Mouse (Mus musculus) midbrain, embryonic 13.5 days (tissue): ENCODE results near the gene Nacc2. TPM values are rescaled to one million over a fixed set of nuclear protein-coding genes. Genes with fewer than 3 reads are reported as not detected.

Source experiments
- ATAC-seq: fragments of 200-750 bp; cut with Nextera tagmentation; 2 replicates; pipeline ENCODE4 v1.8.0; 2017; ENCODE audit warnings: mild to moderate bottlenecking, moderate TSS enrichment, moderate library complexity
- H3K27ac ChIP-seq: fragments of 300-500 bp; sonication (generic); 2 replicates; pipeline ENCODE4 v1.5.1; 2015; ENCODE audit warnings: inconsistent platforms, mild to moderate bottlenecking, moderate library complexity
- H3K27me3 ChIP-seq: fragments of 300-500 bp; sonication (generic); 2 replicates; pipeline ENCODE4 v1.6.1; 2015; ENCODE audit warnings: mild to moderate bottlenecking, inconsistent platforms
- H3K36me3 ChIP-seq: fragments of 300-500 bp; sonication (generic); 2 replicates; pipeline ENCODE4 v1.6.1; 2015; ENCODE audit warnings: mild to moderate bottlenecking, inconsistent platforms
- H3K4me1 ChIP-seq: fragments of 300-500 bp; sonication (generic); replicated peaks from 2 replicates; pipeline ENCODE4 v1.6.1; 2015; ENCODE audit warnings: inconsistent platforms
- H3K4me2 ChIP-seq: fragments of 300-500 bp; sonication (generic); replicated peaks from 2 replicates; pipeline ENCODE4 v1.6.1; 2015; ENCODE audit warnings: moderate library complexity, mild to moderate bottlenecking, inconsistent platforms
- H3K4me3 ChIP-seq: fragments of 300-500 bp; sonication (generic); replicated peaks from 2 replicates; pipeline ENCODE4 v1.5.1; 2015; ENCODE audit warnings: mild to moderate bottlenecking, inconsistent platforms
- H3K9ac ChIP-seq: fragments of 300-500 bp; sonication (generic); replicated peaks from 2 replicates; pipeline ENCODE4 v1.6.1; 2015; ENCODE audit warnings: mild to moderate bottlenecking, inconsistent platforms
- H3K9me3 ChIP-seq: fragments of 300-500 bp; sonication (generic); 2 replicates; pipeline ENCODE4 v1.6.1; 2016; ENCODE audit warnings: mild to moderate bottlenecking, inconsistent platforms
- WGBS: fragments of 180-500 bp; shearing (Covaris S2); methylation state at CpG from one replicate; pipeline ENCODE4 v1.1.7; 2015; 5-methylcytosine and 5-hydroxymethylcytosine counted together
- polyA plus RNA-seq: library from polyadenylated mRNA; unstranded; fragments of >200 nt; fragmentation: Nextera tagmentation; extraction: Ambion mirVana; gene quantifications from 2 replicates; pipeline ENCODE4 v1.2.1, GENCODE M21; 2015

The Nacc2 gene
- 10.1 and 10.4 TPM in 2 replicates for polyA plus RNA-seq

DNA sequence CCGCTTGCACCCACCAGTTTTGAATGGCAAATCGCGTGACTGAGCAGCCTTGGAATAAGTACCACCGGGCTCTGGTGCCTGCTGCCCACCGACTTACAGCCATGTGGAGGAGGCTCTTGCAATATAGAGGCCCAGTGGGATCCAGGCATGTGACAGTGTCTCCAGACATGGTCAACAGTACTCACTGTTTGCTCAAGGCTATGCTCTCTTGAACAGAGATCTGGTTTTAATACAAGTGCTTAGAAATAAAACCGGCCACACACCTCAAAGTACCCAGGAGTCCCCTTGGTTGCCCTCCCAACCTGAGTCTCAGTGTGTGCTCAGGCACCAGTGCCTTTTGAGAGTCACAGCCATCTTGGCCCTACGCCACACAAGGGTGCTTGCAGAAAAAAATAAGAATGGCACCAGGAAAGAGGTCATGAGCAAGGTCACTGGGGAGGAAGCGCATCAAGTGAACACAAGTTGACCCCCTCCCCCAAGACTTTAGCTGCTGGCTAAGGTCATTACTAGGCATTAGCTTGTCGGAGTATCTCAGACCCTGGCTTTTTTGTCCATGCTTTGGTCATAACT, at the start of gene Nacc2:
Nacc2 (minus strand) TSS at position 142 of the 570 bp plus-strand sequence.
- Histone ChIP-seq H3K4me2 (peak within 1 kb of the TSS; percentile 97), H3K4me3 (peak within 1 kb of the TSS; percentile 73), H3K9me3 (no peaks in the 10 kb centered on the region), H3K9ac (peak within 1 kb of the TSS; percentile 67), H3K4me1 (peaks cover 24% of the 10 kb centered on the region), H3K27me3 (peaks cover 50% of the 10 kb centered on the region), H3K36me3 (no peaks in the 10 kb centered on the region), H3K27ac (no peak within 1 kb of the TSS)
- peak; percentile 62 for ATAC-seq
- 31% methylated on average over 9 of the region's 9 CpGs for WGBS

GRCm38 (mm10) chr2:26172166-26172565, 49.1 kb upstream of the Nacc2 start:
- Histone ChIP-seq H3K4me1 (peaks cover 32% of the 10 kb centered on the region), H3K9me3 (no peaks in the 10 kb centered on the region), H3K27ac (no peak overlapping the region), H3K36me3 (no peaks in the 10 kb centered on the region), H3K27me3 (peaks cover 5% of the 10 kb centered on the region; the same call in 1 of the 2 replicates), H3K4me2 (no peak overlapping the region), H3K4me3 (no peak overlapping the region), H3K9ac (no peak overlapping the region)
- WGBS, result 80% methylated on average over 2 of the region's 2 CpGs
- ATAC-seq, result no peak

DNA sequence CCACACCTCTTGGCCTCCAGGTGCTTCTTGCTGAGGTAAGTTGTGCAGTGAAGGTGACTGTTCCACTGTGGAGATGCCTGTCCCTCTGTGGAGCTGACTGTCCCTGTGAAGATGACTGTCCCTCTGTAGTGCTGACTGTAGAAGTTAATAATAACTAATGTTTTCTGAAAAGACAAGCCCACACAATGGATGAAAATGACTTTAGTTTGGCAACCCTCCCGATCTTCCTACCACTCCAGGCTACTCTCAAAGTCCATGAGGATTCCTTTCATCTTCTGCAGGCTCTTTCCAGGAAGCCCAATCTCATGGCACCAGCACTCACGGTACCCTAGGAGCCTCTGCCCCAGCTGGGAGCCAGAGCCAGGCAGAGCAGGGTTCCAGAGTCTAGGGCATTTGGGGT, 47.4 kb upstream of the Nacc2 start:
- Histone ChIP-seq H3K27ac (no peak overlapping the region), H3K4me3 (no peak overlapping the region), H3K4me2 (no peak overlapping the region), H3K27me3 (peaks cover 5% of the 10 kb centered on the region; the same call in 1 of the 2 replicates), H3K9me3 (no peaks in the 10 kb centered on the region), H3K36me3 (no peaks in the 10 kb centered on the region), H3K4me1 (peaks cover 29% of the 10 kb centered on the region), H3K9ac (no peak overlapping the region)
- ATAC-seq, result no peak
- WGBS, result 59% methylated on average over 2 of the region's 2 CpGs

DNA sequence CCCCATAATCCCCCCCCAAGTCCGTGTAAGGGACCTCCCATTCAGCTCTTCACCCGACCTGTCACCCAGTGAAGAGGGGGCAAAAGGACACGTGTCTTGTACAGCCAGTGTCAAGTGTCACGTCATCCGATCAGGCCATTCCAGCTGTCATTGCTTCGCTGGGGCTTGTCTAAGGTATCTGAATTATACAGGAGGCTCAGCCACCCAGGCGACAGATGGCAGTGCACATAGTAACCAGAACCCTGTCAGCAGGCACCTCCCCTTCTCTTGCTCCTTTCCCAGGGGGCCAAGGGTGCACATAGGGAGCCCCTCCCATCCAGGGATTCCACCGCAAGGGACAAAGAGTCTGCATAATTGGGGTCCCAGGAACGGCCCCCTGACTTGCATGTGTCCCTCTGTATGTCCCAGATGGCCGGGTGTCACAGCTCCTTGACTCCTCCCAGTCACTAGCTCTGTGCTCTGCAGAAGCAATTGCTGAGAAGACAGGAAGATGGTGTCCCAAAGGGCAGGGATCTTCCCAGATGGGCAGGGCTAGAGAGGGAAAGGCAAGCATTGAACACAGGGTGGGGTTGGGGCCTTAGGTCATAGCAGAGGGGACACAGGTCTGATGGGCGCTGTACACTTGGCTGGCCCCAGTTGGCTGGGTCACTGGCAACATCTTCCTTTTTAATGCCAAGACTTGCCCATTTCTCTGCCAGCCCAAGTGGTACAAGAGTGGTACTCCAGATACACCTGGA, 46.0 kb upstream of the Nacc2 start:
- Histone ChIP-seq H3K4me2 (no peak overlapping the region), H3K4me1 (peaks cover 26% of the 10 kb centered on the region), H3K27ac (no peak overlapping the region), H3K9me3 (no peaks in the 10 kb centered on the region), H3K9ac (no peak overlapping the region), H3K4me3 (no peak overlapping the region), H3K36me3 (no peaks in the 10 kb centered on the region), H3K27me3 (peaks cover 5% of the 10 kb centered on the region; the same call in 1 of the 2 replicates)
- 30% methylated on average over 11 of the region's 11 CpGs for WGBS
- 0 out of 2 replicates have a peak, but pooled peaks have one; percentile 47 for ATAC-seq

GRCm38 (mm10) chr2:26166890-26167289, 43.9 kb upstream of the Nacc2 start:
- no peak overlapping the region for H3K4me2 ChIP-seq
- no peak overlapping the region for H3K27ac ChIP-seq
- H3K4me1 ChIP-seq, result peaks cover 26% of the 10 kb centered on the region
- H3K9ac ChIP-seq, result no peak overlapping the region
- no peaks in the 10 kb centered on the region for H3K36me3 ChIP-seq
- peaks cover 5% of the 10 kb centered on the region; the same call in 1 of the 2 replicates for H3K27me3 ChIP-seq
- no peaks in the 10 kb centered on the region for H3K9me3 ChIP-seq
- no peak overlapping the region for H3K4me3 ChIP-seq
- ATAC-seq, result no peak
- 91% methylated on average over 3 of the region's 3 CpGs for WGBS

DNA sequence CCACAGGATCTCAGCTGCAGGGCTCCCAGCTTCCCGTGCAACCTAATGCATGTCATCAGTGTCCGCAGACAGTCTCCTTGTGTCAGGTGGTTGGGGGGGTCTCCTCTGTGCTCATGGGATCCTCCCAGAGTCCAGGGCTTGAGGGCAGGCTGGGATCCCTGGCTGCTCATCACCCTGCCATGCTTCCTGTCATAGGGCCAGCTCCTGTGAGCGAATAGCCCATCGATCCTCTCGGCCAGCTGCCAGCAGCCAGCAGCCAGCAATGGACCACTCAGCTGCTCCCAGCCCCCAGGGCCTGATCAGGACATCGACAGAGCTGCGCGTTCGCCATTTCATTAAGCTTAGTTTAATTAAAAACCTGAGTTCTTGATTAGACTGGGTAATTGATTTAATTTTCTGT, 35.0 kb upstream of the Nacc2 start:
- H3K27me3 ChIP-seq, result no peaks in the 10 kb centered on the region
- WGBS, result 74% methylated on average over 9 of the region's 9 CpGs
- no peak overlapping the region for H3K4me2 ChIP-seq
- no peaks in the 10 kb centered on the region for H3K9me3 ChIP-seq
- H3K27ac ChIP-seq, result peak overlapping the region; percentile 20
- ATAC-seq, result no peak
- no peak overlapping the region for H3K9ac ChIP-seq
- no peaks in the 10 kb centered on the region for H3K36me3 ChIP-seq
- no peak overlapping the region for H3K4me3 ChIP-seq
- H3K4me1 ChIP-seq, result peaks cover 32% of the 10 kb centered on the region

- Histone ChIP-seq H3K4me2 (0 out of 2 replicates have a peak overlapping the region, but pooled peaks have one; percentile 2), H3K36me3 (no peaks in the 10 kb centered on the region), H3K4me1 (peaks cover 32% of the 10 kb centered on the region), H3K4me3 (no peak overlapping the region), H3K27ac (peak overlapping the region; percentile 76), H3K9me3 (no peaks in the 10 kb centered on the region), H3K9ac (no peak overlapping the region; the same call in 1 of the 2 replicates), H3K27me3 (no peaks in the 10 kb centered on the region)
- 48% methylated on average over 10 of the region's 10 CpGs for WGBS
- peak; percentile 80 for ATAC-seq
These were observed 33.4 kb upstream of the Nacc2 start for GRCm38 (mm10) chr2:26156191-26156977.

DNA sequence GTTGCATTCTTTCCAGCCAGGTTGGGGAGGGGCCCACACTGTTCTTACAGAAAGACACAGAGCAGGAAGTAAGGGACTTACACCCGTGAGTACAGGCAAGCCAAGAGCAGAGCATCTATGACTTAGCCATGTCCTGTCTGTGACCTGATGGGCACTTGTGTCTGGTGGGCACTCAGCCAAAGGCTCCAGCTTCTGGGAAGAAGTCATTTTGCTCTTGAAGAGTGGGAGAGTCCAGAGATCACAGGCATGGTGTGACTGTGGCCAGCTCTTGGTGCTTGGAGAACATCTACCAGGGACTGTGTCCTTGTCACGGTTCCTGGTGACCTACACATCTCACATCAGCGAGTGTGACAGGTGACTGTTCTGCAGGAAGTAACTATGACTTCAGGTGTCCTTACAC, 32.7 kb upstream of the Nacc2 start:
- Histone ChIP-seq H3K4me3 (no peak overlapping the region), H3K4me2 (no peak overlapping the region), H3K27me3 (no peaks in the 10 kb centered on the region), H3K36me3 (no peaks in the 10 kb centered on the region), H3K9me3 (no peaks in the 10 kb centered on the region), H3K27ac (peak overlapping the region; percentile 76; the same call in 1 of the 2 replicates), H3K4me1 (peaks cover 32% of the 10 kb centered on the region), H3K9ac (no peak overlapping the region)
- no peak for ATAC-seq
- 74% methylated on average over 3 of the region's 3 CpGs for WGBS

DNA sequence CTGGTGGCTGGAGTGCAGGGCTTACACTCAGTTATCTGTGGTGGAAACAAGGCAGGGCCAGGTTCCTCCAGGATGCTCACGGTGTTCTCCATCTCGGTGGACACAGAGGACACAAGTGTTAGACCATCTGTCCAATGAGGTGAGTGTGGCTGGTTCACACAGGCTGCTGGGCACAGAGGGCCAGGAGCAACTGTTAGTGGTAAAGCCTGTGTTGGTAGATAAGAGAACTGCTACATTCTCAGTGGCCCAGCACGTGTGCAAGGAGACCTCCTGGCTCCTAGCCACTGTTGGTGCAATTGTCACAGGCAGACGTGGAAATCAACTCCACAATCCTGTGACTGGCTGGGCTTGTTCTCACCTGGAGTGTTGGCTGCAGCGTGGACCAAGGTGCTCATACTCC, 31.6 kb upstream of the Nacc2 start:
- H3K9ac ChIP-seq, result no peak overlapping the region
- WGBS, result 71% methylated on average over 5 of the region's 5 CpGs
- no peak for ATAC-seq

GRCm38 (mm10) chr2:26153909-26154340, 30.9 kb upstream of the Nacc2 start:
- no peak overlapping the region for H3K9ac ChIP-seq
- no peak overlapping the region for H3K27ac ChIP-seq
- no peak overlapping the region for H3K4me3 ChIP-seq
- no peak overlapping the region for H3K4me2 ChIP-seq
- H3K27me3 ChIP-seq, result no peaks in the 10 kb centered on the region
- ATAC-seq, result peak; percentile 83
- no peaks in the 10 kb centered on the region for H3K36me3 ChIP-seq
- H3K9me3 ChIP-seq, result no peaks in the 10 kb centered on the region
- peaks cover 32% of the 10 kb centered on the region for H3K4me1 ChIP-seq
- 6% methylated on average over 4 of the region's 4 CpGs for WGBS

More for the DNA sequence above, 31.6 kb upstream of the Nacc2 start:
- Histone ChIP-seq H3K9me3 (no peaks in the 10 kb centered on the region), H3K27ac (no peak overlapping the region), H3K36me3 (no peaks in the 10 kb centered on the region), H3K4me2 (no peak overlapping the region), H3K4me1 (peaks cover 32% of the 10 kb centered on the region), H3K4me3 (no peak overlapping the region), H3K27me3 (no peaks in the 10 kb centered on the region)

DNA sequence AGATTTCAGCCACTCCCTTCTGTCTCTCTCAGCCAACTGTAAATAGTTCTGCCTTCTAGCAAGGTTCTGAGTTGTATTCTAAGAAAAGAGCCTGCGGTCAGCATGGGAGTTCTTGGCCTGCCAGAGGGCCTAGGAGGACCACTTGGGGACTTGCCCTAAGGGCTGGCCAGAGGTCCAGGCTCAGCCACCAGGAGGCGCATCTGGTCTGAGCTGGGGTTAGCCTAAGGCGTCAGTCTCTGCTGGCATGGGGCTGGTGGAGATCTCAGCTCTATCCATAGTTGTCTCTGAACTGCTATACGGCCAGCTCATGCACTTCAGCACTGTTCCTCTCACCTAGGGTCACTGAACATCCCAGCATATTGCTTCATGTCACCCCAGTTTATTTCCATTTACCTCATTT, 30.3 kb upstream of the Nacc2 start:
- Histone ChIP-seq H3K9ac (no peak overlapping the region), H3K4me1 (peaks cover 32% of the 10 kb centered on the region), H3K27ac (no peak overlapping the region), H3K9me3 (no peaks in the 10 kb centered on the region), H3K4me3 (no peak overlapping the region), H3K27me3 (no peaks in the 10 kb centered on the region), H3K36me3 (no peaks in the 10 kb centered on the region), H3K4me2 (no peak overlapping the region)
- ATAC-seq, result no peak
- WGBS, result 31% methylated on average over 4 of the region's 4 CpGs
